Mouse (Mus musculus) kidney, embryonic 14.5 days (tissue): ENCODE data around the gene Slc7a1. TPM values are rescaled to one million over a fixed set of nuclear protein-coding genes. Genes with fewer than 3 reads are reported as not detected.

Experiments used
- ATAC-seq: fragments of 200-750 bp; cut with Nextera tagmentation; 2 replicates; pipeline ENCODE4 v1.8.0; 2017; ENCODE audit warnings: moderate number of reproducible peaks, mild to moderate bottlenecking, moderate TSS enrichment, moderate library complexity; ENCODE audit not compliant: low FRiP score, low TSS enrichment
- H3K27ac ChIP-seq: fragments of 300-500 bp; sonication (generic); 2 replicates; pipeline ENCODE4 v1.5.1; 2014; ENCODE audit warnings: low read depth, mild to moderate bottlenecking, low read length, moderate library complexity, mixed read lengths
- H3K27me3 ChIP-seq: fragments of 300-500 bp; sonication (generic); 2 replicates; pipeline ENCODE4 v1.6.1; 2014; ENCODE audit warnings: mild to moderate bottlenecking, low read length; ENCODE audit not compliant: control insufficient read depth, insufficient read depth
- H3K36me3 ChIP-seq: fragments of 300-500 bp; sonication (generic); 2 replicates; pipeline ENCODE4 v1.6.1; 2014; ENCODE audit warnings: low read length, mixed read lengths; ENCODE audit not compliant: control insufficient read depth, insufficient read depth
- H3K4me1 ChIP-seq: fragments of 300-500 bp; sonication (generic); 2 replicates; pipeline ENCODE4 v1.6.1; 2014; ENCODE audit warnings: low read length, mixed read lengths; ENCODE audit not compliant: control insufficient read depth, insufficient read depth
- H3K4me2 ChIP-seq: fragments of 300-500 bp; sonication (generic); replicated peaks from 2 replicates; pipeline ENCODE4 v1.6.1; 2014; ENCODE audit warnings: low read depth, mild to moderate bottlenecking, low read length
- H3K4me3 ChIP-seq: fragments of 300-500 bp; sonication (generic); 2 replicates; pipeline ENCODE4 v1.5.1; 2014; ENCODE audit warnings: mild to moderate bottlenecking, low read length
- H3K9ac ChIP-seq: fragments of 300-500 bp; sonication (generic); 2 replicates; pipeline ENCODE4 v1.6.1; 2014; ENCODE audit warnings: low read depth, mild to moderate bottlenecking, low read length, moderate library complexity
- H3K9me3 ChIP-seq: fragments of 300-500 bp; sonication (generic); 2 replicates; pipeline ENCODE4 v1.6.1; 2016; ENCODE audit warnings: low read length; ENCODE audit not compliant: control insufficient read depth
- WGBS: fragments of 180-500 bp; shearing (Covaris S2); extraction: QIAGEN DNeasy Blood & Tissue Kit; methylation state at CpG from one replicate; pipeline ENCODE4 v1.1.7; 2014; 5-methylcytosine and 5-hydroxymethylcytosine counted together
- polyA plus RNA-seq: library from polyadenylated mRNA; unstranded; fragments of >200 nt; fragmentation: Nextera tagmentation; extraction: Ambion mirVana; gene quantifications from 2 replicates; pipeline ENCODE4 v1.2.1, GENCODE M21; 2014

The Slc7a1 gene
- polyA plus RNA-seq, 1 experiment from 2014 or later, result 36.8 TPM

DNA sequence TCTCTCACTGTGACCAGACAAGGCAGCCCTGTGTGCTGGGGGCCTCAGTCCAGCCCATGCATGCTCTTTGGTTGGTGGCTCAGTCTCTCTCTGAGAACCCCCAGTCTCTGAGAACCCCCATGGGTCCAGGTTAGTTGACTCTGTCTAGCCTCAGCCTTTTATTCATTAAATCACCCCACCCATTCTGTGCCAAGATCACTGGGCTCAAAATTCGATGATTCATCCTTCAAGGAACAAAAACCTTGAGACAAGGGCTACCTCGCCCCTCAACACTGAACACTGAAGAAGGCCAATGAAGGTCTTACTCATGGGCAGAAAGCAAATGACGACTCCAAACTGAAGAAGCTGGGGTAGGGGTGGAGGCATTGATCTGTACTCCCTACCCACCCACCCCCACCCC, 31.9 kb downstream of the Slc7a1 start:
- 82% methylated on average over 3 of the region's 3 CpGs for WGBS

GRCm38 (mm10) chr5:148366455-148366854, 33.2 kb downstream of the Slc7a1 start:
- H3K4me3 ChIP-seq, result no peak overlapping the region
- ATAC-seq, result no peak
- no peak overlapping the region for H3K9ac ChIP-seq
- WGBS, result 83% methylated on average over 9 of the region's 9 CpGs
- no peak overlapping the region for H3K27ac ChIP-seq
- H3K36me3 ChIP-seq, result peaks cover 5% of the 10 kb centered on the region; the same call in 1 of the 2 replicates
- no peak overlapping the region for H3K4me2 ChIP-seq
- H3K9me3 ChIP-seq, result no peaks in the 10 kb centered on the region
- no peaks in the 10 kb centered on the region for H3K27me3 ChIP-seq
- H3K4me1 ChIP-seq, result peaks cover 10% of the 10 kb centered on the region; the same call in 1 of the 2 replicates

More for the DNA sequence above, 31.9 kb downstream of the Slc7a1 start:
- no peaks in the 10 kb centered on the region for H3K27me3 ChIP-seq
- no peak overlapping the region for H3K4me3 ChIP-seq
- no peak overlapping the region for H3K4me2 ChIP-seq
- H3K9ac ChIP-seq, result no peak overlapping the region
- no peaks in the 10 kb centered on the region for H3K9me3 ChIP-seq
- peaks cover 5% of the 10 kb centered on the region; the same call in 1 of the 2 replicates for H3K4me1 ChIP-seq
- ATAC-seq, result no peak
- peaks cover 2% of the 10 kb centered on the region; the same call in 1 of the 2 replicates for H3K36me3 ChIP-seq
- no peak overlapping the region for H3K27ac ChIP-seq

DNA sequence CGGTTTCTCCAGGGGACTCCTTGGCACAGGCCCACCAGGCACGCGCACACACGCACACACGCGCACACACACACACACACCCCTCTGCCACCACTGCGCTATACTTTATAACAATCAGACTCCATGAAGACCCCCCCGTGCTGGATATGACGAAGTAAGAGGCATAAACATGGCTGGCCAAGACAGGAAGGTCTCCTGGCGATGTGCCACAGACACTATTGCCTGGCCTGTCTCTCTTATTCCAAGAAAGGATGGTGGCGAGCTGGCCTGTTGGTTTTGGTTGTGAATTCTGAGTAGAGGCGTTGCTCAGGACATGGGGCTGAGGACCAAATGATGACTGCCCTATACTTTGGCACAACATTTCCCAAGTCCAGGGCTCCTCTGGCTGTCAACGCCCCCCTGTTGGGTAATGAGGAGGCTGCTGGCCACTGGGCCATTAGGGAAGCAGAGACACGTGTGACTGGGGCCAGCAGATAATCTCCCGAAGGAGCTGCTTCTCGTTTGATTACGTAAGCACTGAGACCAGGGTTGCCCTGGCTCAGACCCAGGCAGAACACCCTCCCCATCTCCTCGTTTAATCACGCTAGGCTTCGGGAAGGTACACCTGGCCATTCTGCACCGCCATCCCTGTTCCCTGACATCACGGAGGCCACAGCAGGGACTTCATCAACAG, 36.1 kb downstream of the Slc7a1 start:
- H3K9me3 ChIP-seq, result no peaks in the 10 kb centered on the region
- H3K27ac ChIP-seq, result no peak overlapping the region; the same call in 1 of the 2 replicates
- WGBS, result 83% methylated on average over 22 of the region's 22 CpGs

GRCm38 (mm10) chr5:148362296-148362695, 37.4 kb downstream of the Slc7a1 start:
- Histone ChIP-seq H3K4me3 (no peak overlapping the region), H3K9me3 (no peaks in the 10 kb centered on the region), H3K9ac (no peak overlapping the region), H3K4me2 (no peak overlapping the region), H3K36me3 (peaks cover 5% of the 10 kb centered on the region; the same call in 1 of the 2 replicates), H3K27ac (peak overlapping the region; percentile 59; the same call in 1 of the 2 replicates), H3K4me1 (peaks cover 15% of the 10 kb centered on the region; the same call in 1 of the 2 replicates), H3K27me3 (no peaks in the 10 kb centered on the region)
- WGBS, result 98% methylated on average over 7 of the region's 7 CpGs
- no peak for ATAC-seq

More for the DNA sequence above, 36.1 kb downstream of the Slc7a1 start:
- Histone ChIP-seq H3K27me3 (no peaks in the 10 kb centered on the region), H3K4me3 (no peak overlapping the region), H3K9ac (no peak overlapping the region), H3K4me2 (no peak overlapping the region), H3K36me3 (peaks cover 5% of the 10 kb centered on the region; the same call in 1 of the 2 replicates), H3K4me1 (peaks cover 15% of the 10 kb centered on the region; the same call in 1 of the 2 replicates)
- no peak for ATAC-seq

DNA sequence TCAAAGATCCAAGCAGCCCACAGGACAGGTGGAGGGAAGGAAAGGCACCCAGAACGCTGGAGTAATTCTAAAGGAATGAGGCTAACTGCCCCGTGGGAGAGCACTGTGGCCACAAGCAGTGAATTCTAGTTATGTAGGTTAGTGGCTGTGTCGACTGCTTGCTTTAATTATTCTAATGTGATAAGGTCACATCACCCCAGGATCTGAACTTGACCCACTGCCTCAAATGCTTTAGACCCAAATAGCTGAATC, 38.0 kb downstream of the Slc7a1 start:
- Histone ChIP-seq H3K36me3 (peaks cover 5% of the 10 kb centered on the region; the same call in 1 of the 2 replicates), H3K27me3 (no peaks in the 10 kb centered on the region), H3K9me3 (no peaks in the 10 kb centered on the region), H3K27ac (peak overlapping the region; percentile 59; the same call in 1 of the 2 replicates), H3K4me3 (no peak overlapping the region), H3K4me1 (peaks cover 15% of the 10 kb centered on the region; the same call in 1 of the 2 replicates), H3K9ac (no peak overlapping the region), H3K4me2 (no peak overlapping the region)
- ATAC-seq, result no peak
- 38% methylated on average over 3 of the region's 3 CpGs for WGBS

GRCm38 (mm10) chr5:148360922-148361758, 38.6 kb downstream of the Slc7a1 start:
- no peak overlapping the region for H3K4me3 ChIP-seq
- peaks cover 5% of the 10 kb centered on the region; the same call in 1 of the 2 replicates for H3K36me3 ChIP-seq
- H3K9ac ChIP-seq, result no peak overlapping the region
- H3K4me2 ChIP-seq, result no peak overlapping the region; the same call in 1 of the 2 replicates
- 62% methylated on average over 16 of the region's 16 CpGs for WGBS
- H3K27ac ChIP-seq, result peak overlapping the region; percentile 59; the same call in 1 of the 2 replicates
- H3K27me3 ChIP-seq, result no peaks in the 10 kb centered on the region
- H3K4me1 ChIP-seq, result peaks cover 15% of the 10 kb centered on the region; the same call in 1 of the 2 replicates
- no peaks in the 10 kb centered on the region for H3K9me3 ChIP-seq
- ATAC-seq, result peak; percentile 65; the same call in 1 of the 2 replicates

GRCm38 (mm10) chr5:148359131-148359530, 40.6 kb downstream of the Slc7a1 start:
- ATAC-seq, result no peak
- Histone ChIP-seq H3K9ac (no peak overlapping the region), H3K4me1 (peaks cover 15% of the 10 kb centered on the region; the same call in 1 of the 2 replicates), H3K36me3 (peaks cover 2% of the 10 kb centered on the region; the same call in 1 of the 2 replicates), H3K27me3 (no peaks in the 10 kb centered on the region), H3K4me2 (no peak overlapping the region), H3K9me3 (no peaks in the 10 kb centered on the region), H3K27ac (no peak overlapping the region), H3K4me3 (no peak overlapping the region)
- WGBS, result 93% methylated on average over 11 of the region's 11 CpGs

- no peak overlapping the region for H3K4me2 ChIP-seq
- H3K4me3 ChIP-seq, result no peak overlapping the region
- H3K27me3 ChIP-seq, result no peaks in the 10 kb centered on the region
- no peak for ATAC-seq
- peaks cover under 1% of the 10 kb centered on the region; the same call in 1 of the 2 replicates for H3K36me3 ChIP-seq
- H3K4me1 ChIP-seq, result peaks cover 12% of the 10 kb centered on the region; the same call in 1 of the 2 replicates
- WGBS, result 93% methylated on average over 6 of the region's 6 CpGs
- H3K27ac ChIP-seq, result no peak overlapping the region
- H3K9me3 ChIP-seq, result no peaks in the 10 kb centered on the region
- H3K9ac ChIP-seq, result no peak overlapping the region
Observed at GRCm38 (mm10) chr5:148357168-148357567, 42.5 kb downstream of the Slc7a1 start.
